Mouse (Mus musculus) stomach, embryonic 16.5 days (tissue): Measurements from ENCODE around the gene Josd2. TPM values are rescaled to one million over a fixed set of nuclear protein-coding genes. Genes with fewer than 3 reads are reported as not detected.

Source experiments
- ATAC-seq: fragments of 200-750 bp; cut with Nextera tagmentation; 2 replicates; pipeline ENCODE4 v1.8.0; 2017; ENCODE audit warnings: moderate number of reproducible peaks, moderate TSS enrichment; ENCODE audit not compliant: insufficient read depth, low FRiP score
- H3K27ac ChIP-seq: fragments of 300-500 bp; sonication (generic); 2 replicates; pipeline ENCODE4 v1.5.1; 2014; ENCODE audit warnings: low read length
- H3K27me3 ChIP-seq: fragments of 300-500 bp; sonication (generic); 2 replicates; pipeline ENCODE4 v1.6.1; 2014; ENCODE audit warnings: low read length, control low read depth, mixed read lengths; ENCODE audit not compliant: control insufficient read depth, insufficient read depth
- H3K36me3 ChIP-seq: fragments of 300-500 bp; sonication (generic); 2 replicates; pipeline ENCODE4 v1.6.1; 2014; ENCODE audit warnings: low read length; ENCODE audit not compliant: control insufficient read depth, insufficient read depth
- H3K4me1 ChIP-seq: fragments of 300-500 bp; sonication (generic); 2 replicates; pipeline ENCODE4 v1.6.1; 2014; ENCODE audit warnings: low read length, control low read depth, mixed read lengths; ENCODE audit not compliant: control insufficient read depth, insufficient read depth
- H3K4me2 ChIP-seq: fragments of 300-500 bp; sonication (generic); 2 replicates; pipeline ENCODE4 v1.6.1; 2014; ENCODE audit warnings: low read depth, low read length, mixed read lengths
- H3K4me3 ChIP-seq: fragments of 300-500 bp; sonication (generic); replicated peaks from 2 replicates; pipeline ENCODE4 v1.5.1; 2014; ENCODE audit warnings: mild to moderate bottlenecking, low read length
- H3K9ac ChIP-seq: fragments of 300-500 bp; sonication (generic); 2 replicates; pipeline ENCODE4 v1.6.1; 2014; ENCODE audit warnings: low read length
- H3K9me3 ChIP-seq: fragments of 300-500 bp; sonication (generic); replicated peaks from 2 replicates; pipeline ENCODE4 v1.6.1; 2016; ENCODE audit warnings: low read length, control low read depth; ENCODE audit not compliant: control insufficient read depth
- WGBS: fragments of 180-500 bp; shearing (Covaris S2); extraction: QIAGEN DNeasy Blood & Tissue Kit; methylation state at CpG from one replicate; pipeline ENCODE4 v1.1.7; 2014; 5-methylcytosine and 5-hydroxymethylcytosine counted together
- microRNA-seq: library from miRNA; unstranded; fragments of <30 nt; microRNA quantifications from one replicate; pipeline ENCODE4, GENCODE M21; 2016
- polyA plus RNA-seq: library from polyadenylated mRNA; unstranded; fragments of >200 nt; fragmentation: Nextera tagmentation; extraction: Ambion mirVana; gene quantifications from 2 replicates; pipeline ENCODE4 v1.2.1, GENCODE M21; 2015

Gene Josd2
- polyA plus RNA-seq, 1 experiment from 2014 or later, result 88.0 TPM

GRCm38 (mm10) chr7:44498922-44499321, 31.1 kb downstream of the Josd2 start:
- no peak for ATAC-seq
- H3K4me1 ChIP-seq, result peaks cover 15% of the 10 kb centered on the region
- H3K9me3 ChIP-seq, result no peaks in the 10 kb centered on the region
- WGBS, result 72% methylated on average over 1 of the region's 1 CpGs
- H3K27ac ChIP-seq, result no peak overlapping the region
- no peak overlapping the region for H3K9ac ChIP-seq
- H3K27me3 ChIP-seq, result no peaks in the 10 kb centered on the region
- no peak overlapping the region for H3K4me2 ChIP-seq
- no peak overlapping the region for H3K4me3 ChIP-seq
- H3K36me3 ChIP-seq, result no peaks in the 10 kb centered on the region

GRCm38 (mm10) chr7:44500046-44500445, 32.3 kb downstream of the Josd2 start:
- Histone ChIP-seq H3K27me3 (no peaks in the 10 kb centered on the region), H3K36me3 (no peaks in the 10 kb centered on the region), H3K9me3 (no peaks in the 10 kb centered on the region), H3K4me2 (no peak overlapping the region), H3K27ac (no peak overlapping the region), H3K4me1 (peaks cover 11% of the 10 kb centered on the region), H3K9ac (no peak overlapping the region), H3K4me3 (no peak overlapping the region)
- 56% methylated on average over 20 of the region's 20 CpGs for WGBS
- ATAC-seq, result no peak

GRCm38 (mm10) chr7:44501563-44502115, 33.9 kb downstream of the Josd2 start:
- Histone ChIP-seq H3K27me3 (no peaks in the 10 kb centered on the region), H3K4me1 (peaks cover 3% of the 10 kb centered on the region; the same call in 1 of the 2 replicates), H3K36me3 (no peaks in the 10 kb centered on the region), H3K9me3 (no peaks in the 10 kb centered on the region), H3K9ac (no peak overlapping the region), H3K4me2 (no peak overlapping the region), H3K4me3 (no peak overlapping the region), H3K27ac (no peak overlapping the region)
- 41% methylated on average over 5 of the region's 5 CpGs for WGBS
- no peak for ATAC-seq

- H3K9me3 ChIP-seq, result 0 out of 2 replicates have a peak, but pooled peaks cover under 1% of the 10 kb centered on the region
These were observed 39.7 kb downstream of the Josd2 start for GRCm38 (mm10) chr7:44507491-44507890.

GRCm38 (mm10) chr7:44519240-44519913, 51.6 kb downstream of the Josd2 start:
- H3K27me3 ChIP-seq, result peaks cover 6% of the 10 kb centered on the region
- WGBS, result 61% methylated on average over 9 of the region's 9 CpGs
- no peaks in the 10 kb centered on the region for H3K9me3 ChIP-seq
- H3K4me3 ChIP-seq, result no peak overlapping the region
- no peak for ATAC-seq
- H3K4me1 ChIP-seq, result no peaks in the 10 kb centered on the region
- H3K9ac ChIP-seq, result no peak overlapping the region
- H3K4me2 ChIP-seq, result no peak overlapping the region
- no peak overlapping the region for H3K27ac ChIP-seq
- H3K36me3 ChIP-seq, result no peaks in the 10 kb centered on the region

More at GRCm38 (mm10) chr7:44507491-44507890, 39.7 kb downstream of the Josd2 start:
- no peak for ATAC-seq
- Histone ChIP-seq H3K4me3 (no peak overlapping the region), H3K27me3 (peaks cover 7% of the 10 kb centered on the region), H3K27ac (no peak overlapping the region), H3K36me3 (no peaks in the 10 kb centered on the region), H3K4me2 (no peak overlapping the region), H3K9ac (no peak overlapping the region), H3K4me1 (no peaks in the 10 kb centered on the region)

GRCm38 (mm10) chr7:44520990-44521389, 53.2 kb downstream of the Josd2 start:
- H3K4me2 ChIP-seq, result no peak overlapping the region
- WGBS, result 64% methylated on average over 3 of the region's 3 CpGs
- no peak overlapping the region for H3K4me3 ChIP-seq
- H3K9ac ChIP-seq, result no peak overlapping the region
- H3K27me3 ChIP-seq, result peaks cover 6% of the 10 kb centered on the region
- H3K27ac ChIP-seq, result no peak overlapping the region
- no peak for ATAC-seq
- peaks cover 10% of the 10 kb centered on the region; the same call in 1 of the 2 replicates for H3K4me1 ChIP-seq
- H3K36me3 ChIP-seq, result no peaks in the 10 kb centered on the region
- H3K9me3 ChIP-seq, result no peaks in the 10 kb centered on the region

Small RNA genes lying within 50 kb of the gene (microRNA-seq; reads per million reads assigned to microRNA genes)
- 0.50 reads per million for gene Mir7052

Other genes starting within 250 kb of the Josd2 start
- gene Klk1, start 242.6 kb upstream of the Josd2 start, polyA plus RNA-seq, result 30.6 and 59.7 TPM in 2 replicates
- gene Gm36864, start 231.8 kb upstream of the Josd2 start, polyA plus RNA-seq, result 0.13 TPM in 1 of 2 replicates, not detected in the other
- 1.4 and 1.6 TPM in 2 replicates for gene 1700028J19Rik, start 221.3 kb upstream of the Josd2 start, polyA plus RNA-seq
- gene 2410002F23Rik, start 221.3 kb upstream of the Josd2 start, polyA plus RNA-seq, result 131 and 139 TPM in 2 replicates
- gene Acp4, start 210.6 kb upstream of the Josd2 start, polyA plus RNA-seq, result 0.27 TPM in 1 of 2 replicates, not detected in the other
- gene Gm15517, start 206.5 kb upstream of the Josd2 start, polyA plus RNA-seq, result not detected in 2 replicates
- 6.1 and 7.4 TPM in 2 replicates for gene Clec11a, start 161.1 kb upstream of the Josd2 start, polyA plus RNA-seq
- gene Shank1, start 157.7 kb upstream of the Josd2 start, polyA plus RNA-seq, result 1.7 TPM in 2 replicates
- gene Syt3, start 83.9 kb upstream of the Josd2 start, polyA plus RNA-seq, result 1.3 and 1.5 TPM in 2 replicates
- 0.84 and 1.2 TPM in 2 replicates for gene 1700008O03Rik, start 82.2 kb upstream of the Josd2 start, polyA plus RNA-seq
- gene Lrrc4b, start 39.0 kb upstream of the Josd2 start, polyA plus RNA-seq, result 0.31 and 0.52 TPM in 2 replicates
- 0.72 and 0.87 TPM in 2 replicates for gene Aspdh, start 2.6 kb upstream of the Josd2 start, polyA plus RNA-seq
- gene Emc10, start 28.5 kb downstream of the Josd2 start, polyA plus RNA-seq, result 69.9 and 80.7 TPM in 2 replicates
- gene Fam71e1, start 28.6 kb downstream of the Josd2 start, polyA plus RNA-seq, result 7.0 and 8.2 TPM in 2 replicates
- 0.41 and 1.8 TPM in 2 replicates for gene Mybpc2, start 56.7 kb downstream of the Josd2 start, polyA plus RNA-seq
- gene Spib, start 64.1 kb downstream of the Josd2 start, polyA plus RNA-seq, result 0.52 and 0.76 TPM in 2 replicates
- gene Pold1, start 80.9 kb downstream of the Josd2 start, polyA plus RNA-seq, result 70.3 and 72.8 TPM in 2 replicates
- gene Nr1h2, start 86.0 kb downstream of the Josd2 start, polyA plus RNA-seq, result 62.0 and 68.6 TPM in 2 replicates
- 3.7 and 5.4 TPM in 2 replicates for gene Napsa, start 104.4 kb downstream of the Josd2 start, polyA plus RNA-seq
- 0.16 and 0.26 TPM in 2 replicates for gene Kcnc3, start 122.7 kb downstream of the Josd2 start, polyA plus RNA-seq
- gene Myh14, start 202.9 kb downstream of the Josd2 start, polyA plus RNA-seq, result 17.5 and 20.5 TPM in 2 replicates
- not detected in 2 replicates for gene Izumo2, start 240.8 kb downstream of the Josd2 start, polyA plus RNA-seq